ENCODE assay signal across 8 mouse cellular contexts in genomic region chr7:35584786-35585190, GRCm38 (mm10). TPM values are rescaled to one million over a fixed set of nuclear protein-coding genes. Genes with fewer than 3 reads are reported as not detected.
DNase-seq lines count a peak whose midpoint lies in the region; ATAC-seq and TF ChIP-seq lines count a peak whose summit lies in the region.

No protein-coding gene starts in this region.

- H3K27me3 ChIP-seq in forebrain, embryonic 13.5 days: peaks cover 49% of the 10 kb centered on the region
- H3K27me3 ChIP-seq in intestine, embryonic 16.5 days (replicated peaks; ENCODE audit: control insufficient read depth, insufficient read depth, low read length): peaks cover 24% of the 10 kb centered on the region
- peaks cover 5% of the 10 kb centered on the region for H3K27me3 ChIP-seq in spleen, adult 2 months (ENCODE audit: control insufficient read depth, insufficient read depth, low read length)

- peak; percentile 33 to 35 for DNase-seq in cerebellum, postnatal 14 days
- DNase-seq in cerebellum, adult 9-11 months: no peak
- peak; percentile 60 for DNase-seq in Muller cell, postnatal 12 days (ENCODE audit: inconsistent ontology term)
- DNase-seq in lung, postnatal 10 days: peak; percentile 29
- DNase-seq in spleen, adult 2 months (ENCODE audit: low read depth in 1 of 2, low spot score in 2 of 2): peak in 1 of 2 experiments; percentile 22
- DNase-seq in right cerebral cortex, postnatal 14 days: no peak

- H3K4me3 ChIP-seq in forebrain, embryonic 13.5 days: peak overlapping the region; percentile 91
- peak overlapping the region; percentile 76 for H3K4me3 ChIP-seq in intestine, embryonic 16.5 days (ENCODE audit: low read length)
- peak overlapping the region; percentile 75 for H3K4me3 ChIP-seq in spleen, adult 2 months (ENCODE audit: extremely low read depth, insufficient read depth, insufficient read length)

- TF ChIP-seq CTCF in spleen, adult 2 months (IDR thresholded peaks at IDR 0.05; ENCODE audit: extremely low read depth, insufficient read depth, insufficient read length, insufficient replicate concordance): no peak

- WGBS in forebrain, embryonic 13.5 days: under 1% methylated on average over 50 of the region's 50 CpGs
- WGBS in intestine, embryonic 16.5 days: under 1% methylated on average over 50 of the region's 50 CpGs
- under 1% methylated on average over 50 of the region's 50 CpGs for WGBS in spleen, adult 2 months

- no peak for ATAC-seq in forebrain, embryonic 13.5 days
- no peak for ATAC-seq in intestine, embryonic 16.5 days

- TF ChIP-seq POLR2A in spleen, adult 2 months (IDR thresholded peaks at IDR 0.05; ENCODE audit: low read depth, low read length): no peak

- no peaks in the 10 kb centered on the region for H3K36me3 ChIP-seq in forebrain, embryonic 13.5 days (ENCODE audit: poor library complexity, severe bottlenecking)
- H3K36me3 ChIP-seq in intestine, embryonic 16.5 days (ENCODE audit: control insufficient read depth, insufficient read depth, low read length): no peaks in the 10 kb centered on the region
- H3K36me3 ChIP-seq in spleen, adult 2 months (ENCODE audit: control insufficient read depth, insufficient read depth, low read length): no peaks in the 10 kb centered on the region

- H3K4me1 ChIP-seq in forebrain, embryonic 13.5 days: peaks cover 38% of the 10 kb centered on the region
- peaks cover 17% of the 10 kb centered on the region for H3K4me1 ChIP-seq in intestine, embryonic 16.5 days (ENCODE audit: control insufficient read depth, insufficient read depth, low read length)
- H3K4me1 ChIP-seq in spleen, adult 2 months (ENCODE audit: control insufficient read depth, insufficient read depth, insufficient read length): peaks cover 3% of the 10 kb centered on the region; the same call in 1 of the 2 replicates

- peak overlapping the region; percentile 57 for H3K9ac ChIP-seq in forebrain, embryonic 13.5 days
- H3K9ac ChIP-seq in intestine, embryonic 16.5 days (ENCODE audit: low read depth, low read length): peak overlapping the region; percentile 65

- no peak overlapping the region for H3K27ac ChIP-seq in forebrain, embryonic 13.5 days
- H3K27ac ChIP-seq in intestine, embryonic 16.5 days (ENCODE audit: low read length): no peak overlapping the region
- H3K27ac ChIP-seq in spleen, adult 2 months (ENCODE audit: insufficient read depth, low read length): no peak overlapping the region

- H3K4me2 ChIP-seq in forebrain, embryonic 13.5 days: peak overlapping the region; percentile 99
- H3K4me2 ChIP-seq in intestine, embryonic 16.5 days (ENCODE audit: low read depth, low read length): peak overlapping the region; percentile 90

- no peaks in the 10 kb centered on the region for H3K9me3 ChIP-seq in forebrain, embryonic 13.5 days (replicated peaks)
- H3K9me3 ChIP-seq in intestine, embryonic 16.5 days (ENCODE audit: control insufficient read depth, low read length): no peaks in the 10 kb centered on the region

RNA-seq across cellular contexts. Expression of gene Rgs9bp, which starts 0.6 kb away (rescaled TPM):
- polyA plus RNA-seq in forebrain, embryonic 13.5 days (2015; fragmentation: Nextera tagmentation; extraction: Ambion mirVana): 0.03 TPM in 2 replicates
- polyA plus RNA-seq in intestine, embryonic 16.5 days (2015; fragmentation: Nextera tagmentation; extraction: Ambion mirVana): 0.04 and 0.09 TPM in 2 replicates
- 0.11 TPM in 2 replicates for polyA plus RNA-seq in spleen, adult 2 months (2012; rRNA removed)

RNA-seq across cellular contexts. Expression of gene Ankrd27, which starts 1.3 kb away (rescaled TPM):
- 29.7 and 30.8 TPM in 2 replicates for polyA plus RNA-seq in forebrain, embryonic 13.5 days (2015; fragmentation: Nextera tagmentation; extraction: Ambion mirVana)
- polyA plus RNA-seq in intestine, embryonic 16.5 days (2015; fragmentation: Nextera tagmentation; extraction: Ambion mirVana): 32.4 and 34.9 TPM in 2 replicates
- polyA plus RNA-seq in spleen, adult 2 months (2012; rRNA removed): 17.5 and 20.2 TPM in 2 replicates

RNA-seq across cellular contexts. Expression of gene Nudt19, which starts 28.7 kb away (rescaled TPM):
- polyA plus RNA-seq in forebrain, embryonic 13.5 days (2015; fragmentation: Nextera tagmentation; extraction: Ambion mirVana): 67.4 and 70.9 TPM in 2 replicates
- 120 and 128 TPM in 2 replicates for polyA plus RNA-seq in intestine, embryonic 16.5 days (2015; fragmentation: Nextera tagmentation; extraction: Ambion mirVana)
- polyA plus RNA-seq in spleen, adult 2 months (2012; rRNA removed): 13.8 and 32.3 TPM in 2 replicates

RNA-seq across cellular contexts. Expression of gene Tdrd12, which starts 47.2 kb away (rescaled TPM):
- 0.36 and 0.37 TPM in 2 replicates for polyA plus RNA-seq in forebrain, embryonic 13.5 days (2015; fragmentation: Nextera tagmentation; extraction: Ambion mirVana)
- 0.98 and 1.6 TPM in 2 replicates for polyA plus RNA-seq in intestine, embryonic 16.5 days (2015; fragmentation: Nextera tagmentation; extraction: Ambion mirVana)
- not detected in 2 replicates for polyA plus RNA-seq in spleen, adult 2 months (2012; rRNA removed)

Comparison
In these comparisons a context has a peak if more than half of its experiments do, and no peak if none do; other contexts are left out.
1. DNase-seq: peak in cerebellum, postnatal 14 days (2 of 2), Muller cell, postnatal 12 days (single experiment) and lung, postnatal 10 days (single experiment); none in cerebellum, adult 9-11 months (single experiment) and right cerebral cortex, postnatal 14 days (single experiment).
2. Peak in every context shown above with its lines, with median percentiles within 50 percentile points of each other: H3K4me3 ChIP-seq.